Mouse (Mus musculus): ENCODE data around the gene Zdhhc14.

Zdhhc14 gene

GRCm38 (mm10) chr17:5770265-5771249, 278.2 kb downstream of the Zdhhc14 start:
- peak; percentile 59 for DNase-seq (ENCODE audit: low read depth, low spot score)

GRCm38 (mm10) chr17:5780213-5780975, 288.0 kb downstream of the Zdhhc14 start:
- DNase-seq (ENCODE audit: low read depth, low spot score) = no peak

- no peak for DNase-seq (ENCODE audit: low read depth, low spot score)
Measured at GRCm38 (mm10) chr17:5785238-5785637, 292.9 kb downstream of the Zdhhc14 start.

- DNase-seq (ENCODE audit: low read depth, low spot score) = no peak
Measured at GRCm38 (mm10) chr17:5792164-5792791, 299.9 kb downstream of the Zdhhc14 start.

- DNase-seq (ENCODE audit: low read depth, low spot score) = no peak
Measured at GRCm38 (mm10) chr17:5793593-5793992, 301.2 kb downstream of the Zdhhc14 start.

- no peak for DNase-seq (ENCODE audit: low read depth, low spot score)
Measured at GRCm38 (mm10) chr17:5794276-5794675, 301.9 kb downstream of the Zdhhc14 start.

GRCm38 (mm10) chr17:5795369-5795768, 303.0 kb downstream of the Zdhhc14 start:
- no peak for DNase-seq (ENCODE audit: low read depth, low spot score)

- peak; percentile 73 for DNase-seq (ENCODE audit: low read depth, low spot score)
Measured at GRCm38 (mm10) chr17:5795878-5796277, 303.5 kb downstream of the Zdhhc14 start.

- no peak for DNase-seq (ENCODE audit: low read depth, low spot score)
Measured at GRCm38 (mm10) chr17:5797124-5797760, 304.9 kb downstream of the Zdhhc14 start.

GRCm38 (mm10) chr17:5798221-5798801, 306.0 kb downstream of the Zdhhc14 start:
- DNase-seq (ENCODE audit: low read depth, low spot score) = no peak

- DNase-seq (ENCODE audit: low read depth, low spot score) = no peak
Measured at GRCm38 (mm10) chr17:5798900-5799299, 306.5 kb downstream of the Zdhhc14 start.

GRCm38 (mm10) chr17:5799396-5800021, 307.2 kb downstream of the Zdhhc14 start:
- no peak for DNase-seq (ENCODE audit: low read depth, low spot score)

- no peak for DNase-seq (ENCODE audit: low read depth, low spot score)
Measured at GRCm38 (mm10) chr17:5800254-5800653, 307.9 kb downstream of the Zdhhc14 start.

GRCm38 (mm10) chr17:5800824-5801560, 308.6 kb downstream of the Zdhhc14 start:
- no peak for DNase-seq (ENCODE audit: low read depth, low spot score)

- no peak for DNase-seq (ENCODE audit: low read depth, low spot score)
Measured at GRCm38 (mm10) chr17:5801761-5802655, 309.7 kb downstream of the Zdhhc14 start.

GRCm38 (mm10) chr17:5802656-5802955, 310.2 kb downstream of the Zdhhc14 start:
- DNase-seq (ENCODE audit: low read depth, low spot score) = no peak
